In genomic region chr6:83077630-83078323, GRCm38 (mm10) we compare ENCODE assay signal across 8 mouse cellular contexts. TPM values are rescaled to one million over a fixed set of nuclear protein-coding genes. Genes with fewer than 3 reads are reported as not detected.
DNase-seq lines count a peak whose midpoint lies in the region; ATAC-seq and TF ChIP-seq lines count a peak whose summit lies in the region.

TSS of gene Pcgf1 (plus strand) at chr6:83077869.

- peaks cover 11% of the 10 kb centered on the region for H3K4me1 ChIP-seq in kidney, embryonic 14.5 days (ENCODE audit: control insufficient read depth, insufficient read depth, low read length)
- peaks cover 26% of the 10 kb centered on the region for H3K4me1 ChIP-seq in G1E (ENCODE audit: insufficient read depth, low read depth, low read length)

- peaks cover 26% of the 10 kb centered on the region for H3K27me3 ChIP-seq in kidney, embryonic 14.5 days (ENCODE audit: control insufficient read depth, insufficient read depth, low read length)
- H3K27me3 ChIP-seq in G1E (ENCODE audit: insufficient read depth, low read length) = peaks cover 4% of the 10 kb centered on the region

- WGBS in kidney, embryonic 14.5 days = under 1% methylated on average over 53 of the region's 54 CpGs

- no peak for TF ChIP-seq CTCF in G1E (IDR thresholded peaks at IDR 0.05; ENCODE audit: low read depth, low read length)

- intact Hi-C loops in left cerebral cortex, postnatal 14 days (cut with DNase I) = loop anchor here (5.0 kb wide), 1 partner anchor 80 kb away; no protein-coding TSS in a partner anchor

- H3K9me3 ChIP-seq in kidney, embryonic 14.5 days (ENCODE audit: control insufficient read depth, low read length) = no peaks in the 10 kb centered on the region
- no peaks in the 10 kb centered on the region for H3K9me3 ChIP-seq in G1E (replicated peaks)

- peak within 1 kb of the TSS; percentile 97 for H3K4me2 ChIP-seq in kidney, embryonic 14.5 days (replicated peaks; ENCODE audit: low read depth, low read length)

- peak within 1 kb of the TSS; percentile 75 for H3K4me3 ChIP-seq in kidney, embryonic 14.5 days (ENCODE audit: low read length)
- H3K4me3 ChIP-seq in G1E (ENCODE audit: low read depth, low read length) = peak within 1 kb of the TSS; percentile 91

- H3K27ac ChIP-seq in kidney, embryonic 14.5 days (ENCODE audit: low read depth, low read length) = peak within 1 kb of the TSS; percentile 85

- ATAC-seq in kidney, embryonic 14.5 days (ENCODE audit: low FRiP score, low TSS enrichment) = peak; percentile 75
- ATAC-seq in G1E (ENCODE audit: extremely low read depth, insufficient number of reproducible peaks, low FRiP score, poor library complexity, severe bottlenecking) = peak; percentile 89
- ATAC-seq in hematopoietic stem cell, adult 5-6 weeks (replicated peaks in 1 of 2; ENCODE audit: insufficient read depth in 1 of 2, low FRiP score in 2 of 2, low TSS enrichment in 1 of 2, low read depth in 1 of 2, poor library complexity in 2 of 2, severe bottlenecking in 2 of 2) = peak; percentile 4 to 30; a peak in 3 of 4 replicates
- peak; percentile 15 for ATAC-seq in megakaryocyte progenitor cell, adult 5-6 weeks (replicated peaks; ENCODE audit: poor library complexity)

- peak within 1 kb of the TSS; percentile 87 for H3K9ac ChIP-seq in kidney, embryonic 14.5 days (ENCODE audit: low read depth, low read length)

- DNase-seq in kidney, postnatal 10 days = no peak
- peak; percentile 58 for DNase-seq in G1E (ENCODE audit: low spot score)
- peak; percentile 78 for DNase-seq in embryo, embryonic 10 days (ENCODE audit: low spot score)
- peak in 1 of 2 experiments; percentile 35 for DNase-seq in left cerebral cortex, postnatal 14 days (ENCODE audit: low spot score in 2 of 2)
- no peak for DNase-seq in ovary, adult 18-20 months (ENCODE audit: low spot score)

- H3K36me3 ChIP-seq in kidney, embryonic 14.5 days (ENCODE audit: control insufficient read depth, insufficient read depth, low read length) = peaks cover 16% of the 10 kb centered on the region
- peaks cover 37% of the 10 kb centered on the region for H3K36me3 ChIP-seq in G1E (replicated peaks)

RNA-seq across cellular contexts. Expression of gene Pcgf1, which starts in this region (rescaled TPM):
- polyA plus RNA-seq in kidney, embryonic 14.5 days (2014; fragmentation: Nextera tagmentation; extraction: Ambion mirVana) = 36.7 and 51.2 TPM in 2 replicates
- total RNA-seq in G1E (2014; fragmentation: Nextera tagmentation) (41.1 and 57.1 TPM in 2 replicates), G1E (2017) (14.5 and 17.8 TPM in 2 replicates)
- polyA plus RNA-seq in G1E (2012) = 8.7 and 10.8 TPM in 2 replicates
- total RNA-seq in hematopoietic stem cell, adult 5-6 weeks (2017) = 24.2 and 24.6 TPM in 2 replicates
- total RNA-seq in left cerebral cortex, postnatal 14 days (2021) = 10 to 100 TPM; 21.9 to 24.3 TPM
- total RNA-seq in megakaryocyte progenitor cell, adult 5-6 weeks (2015) = 26.5 and 27.2 TPM in 2 replicates
- 15.3 and 20.4 TPM in 2 replicates for total RNA-seq in megakaryocyte progenitor cell, adult 5-6 weeks (2017)

Comparison
In these comparisons a context has a peak if more than half of its experiments do, and no peak if none do; other contexts are left out.
1. ATAC-seq: peak in every context shown above with its lines; median percentile 89 in G1E; 75 in kidney, embryonic 14.5 days; 17 in hematopoietic stem cell, adult 5-6 weeks; 15 in megakaryocyte progenitor cell, adult 5-6 weeks.
2. DNase-seq: peak in G1E (single experiment) and embryo, embryonic 10 days (single experiment); none in kidney, postnatal 10 days (single experiment) and ovary, adult 18-20 months (single experiment).